Mouse (Mus musculus) right cerebral cortex, postnatal 25 days (tissue): Measurements from ENCODE around the gene Fgfr2.

Experiments
- DNase-seq: peaks from one replicate; pipeline ENCODE4 v3.0.0; 2022

The Fgfr2 gene

GRCm38 (mm10) chr7:130659129-130659528, 2464.0 kb downstream of the Fgfr2 start:
- no peak for DNase-seq

- DNase-seq = no peak
These were observed 2465.4 kb downstream of the Fgfr2 start for GRCm38 (mm10) chr7:130657751-130658150.

- no peak for DNase-seq
These were observed 2466.2 kb downstream of the Fgfr2 start for GRCm38 (mm10) chr7:130656965-130657364.

- no peak for DNase-seq
These were observed 2468.6 kb downstream of the Fgfr2 start for GRCm38 (mm10) chr7:130654562-130654961.

- no peak for DNase-seq
These were observed 2470.1 kb downstream of the Fgfr2 start for GRCm38 (mm10) chr7:130653036-130653555.

GRCm38 (mm10) chr7:130650621-130651020, 2472.5 kb downstream of the Fgfr2 start:
- no peak for DNase-seq

GRCm38 (mm10) chr7:130649257-130649656, 2473.9 kb downstream of the Fgfr2 start:
- no peak for DNase-seq

- no peak for DNase-seq
These were observed 2475.1 kb downstream of the Fgfr2 start for GRCm38 (mm10) chr7:130648061-130648460.

- DNase-seq = no peak
These were observed 2476.4 kb downstream of the Fgfr2 start for GRCm38 (mm10) chr7:130646762-130647139.

- DNase-seq = peak; percentile 15
These were observed 2477.0 kb downstream of the Fgfr2 start for GRCm38 (mm10) chr7:130645994-130646761.

- DNase-seq = peak; percentile 12
These were observed 2477.7 kb downstream of the Fgfr2 start for GRCm38 (mm10) chr7:130645332-130645993.

- DNase-seq = peak; percentile 8
These were observed 2482.5 kb downstream of the Fgfr2 start for GRCm38 (mm10) chr7:130640681-130641080.

- DNase-seq = no peak
These were observed 2485.3 kb downstream of the Fgfr2 start for GRCm38 (mm10) chr7:130637811-130638210.

GRCm38 (mm10) chr7:130636902-130637301, 2486.2 kb downstream of the Fgfr2 start:
- no peak for DNase-seq

- DNase-seq = no peak
These were observed 2486.9 kb downstream of the Fgfr2 start for GRCm38 (mm10) chr7:130636274-130636673.

GRCm38 (mm10) chr7:130635212-130635611, 2487.9 kb downstream of the Fgfr2 start:
- DNase-seq = no peak

GRCm38 (mm10) chr7:130634259-130634871, 2488.8 kb downstream of the Fgfr2 start:
- no peak for DNase-seq

- no peak for DNase-seq
These were observed 2490.8 kb downstream of the Fgfr2 start for GRCm38 (mm10) chr7:130632379-130632732.

GRCm38 (mm10) chr7:130631553-130632378, 2491.4 kb downstream of the Fgfr2 start:
- DNase-seq = no peak

GRCm38 (mm10) chr7:130630956-130631355, 2492.2 kb downstream of the Fgfr2 start:
- no peak for DNase-seq

GRCm38 (mm10) chr7:130629999-130630398, 2493.2 kb downstream of the Fgfr2 start:
- DNase-seq = no peak

GRCm38 (mm10) chr7:130628601-130629000, 2494.5 kb downstream of the Fgfr2 start:
- DNase-seq = no peak

GRCm38 (mm10) chr7:130625361-130625760, 2497.8 kb downstream of the Fgfr2 start:
- DNase-seq = no peak
